Mouse (Mus musculus) kidney, embryonic 14.5 days (tissue): ENCODE results near the gene Rnf19b. TPM values are rescaled to one million over a fixed set of nuclear protein-coding genes. Genes with fewer than 3 reads are reported as not detected.

Source experiments
- ATAC-seq: fragments of 200-750 bp; cut with Nextera tagmentation; 2 replicates; pipeline ENCODE4 v1.8.0; 2017; ENCODE audit warnings: moderate number of reproducible peaks, mild to moderate bottlenecking, moderate TSS enrichment, moderate library complexity; ENCODE audit not compliant: low FRiP score, low TSS enrichment
- H3K27ac ChIP-seq: fragments of 300-500 bp; sonication (generic); 2 replicates; pipeline ENCODE4 v1.5.1; 2014; ENCODE audit warnings: low read depth, mild to moderate bottlenecking, low read length, moderate library complexity, mixed read lengths
- H3K27me3 ChIP-seq: fragments of 300-500 bp; sonication (generic); 2 replicates; pipeline ENCODE4 v1.6.1; 2014; ENCODE audit warnings: mild to moderate bottlenecking, low read length; ENCODE audit not compliant: control insufficient read depth, insufficient read depth
- H3K36me3 ChIP-seq: fragments of 300-500 bp; sonication (generic); 2 replicates; pipeline ENCODE4 v1.6.1; 2014; ENCODE audit warnings: low read length, mixed read lengths; ENCODE audit not compliant: control insufficient read depth, insufficient read depth
- H3K4me1 ChIP-seq: fragments of 300-500 bp; sonication (generic); 2 replicates; pipeline ENCODE4 v1.6.1; 2014; ENCODE audit warnings: low read length, mixed read lengths; ENCODE audit not compliant: control insufficient read depth, insufficient read depth
- H3K4me2 ChIP-seq: fragments of 300-500 bp; sonication (generic); replicated peaks from 2 replicates; pipeline ENCODE4 v1.6.1; 2014; ENCODE audit warnings: low read depth, mild to moderate bottlenecking, low read length
- H3K4me3 ChIP-seq: fragments of 300-500 bp; sonication (generic); 2 replicates; pipeline ENCODE4 v1.5.1; 2014; ENCODE audit warnings: mild to moderate bottlenecking, low read length
- H3K9ac ChIP-seq: fragments of 300-500 bp; sonication (generic); 2 replicates; pipeline ENCODE4 v1.6.1; 2014; ENCODE audit warnings: low read depth, mild to moderate bottlenecking, low read length, moderate library complexity
- H3K9me3 ChIP-seq: fragments of 300-500 bp; sonication (generic); 2 replicates; pipeline ENCODE4 v1.6.1; 2016; ENCODE audit warnings: low read length; ENCODE audit not compliant: control insufficient read depth
- WGBS: fragments of 180-500 bp; shearing (Covaris S2); extraction: QIAGEN DNeasy Blood & Tissue Kit; methylation state at CpG from one replicate; pipeline ENCODE4 v1.1.7; 2014; 5-methylcytosine and 5-hydroxymethylcytosine counted together
- polyA plus RNA-seq: library from polyadenylated mRNA; unstranded; fragments of >200 nt; fragmentation: Nextera tagmentation; extraction: Ambion mirVana; gene quantifications from 2 replicates; pipeline ENCODE4 v1.2.1, GENCODE M21; 2014

The Rnf19b gene
- polyA plus RNA-seq, 1 experiment from 2014 or later, result 7.6 TPM

DNA sequence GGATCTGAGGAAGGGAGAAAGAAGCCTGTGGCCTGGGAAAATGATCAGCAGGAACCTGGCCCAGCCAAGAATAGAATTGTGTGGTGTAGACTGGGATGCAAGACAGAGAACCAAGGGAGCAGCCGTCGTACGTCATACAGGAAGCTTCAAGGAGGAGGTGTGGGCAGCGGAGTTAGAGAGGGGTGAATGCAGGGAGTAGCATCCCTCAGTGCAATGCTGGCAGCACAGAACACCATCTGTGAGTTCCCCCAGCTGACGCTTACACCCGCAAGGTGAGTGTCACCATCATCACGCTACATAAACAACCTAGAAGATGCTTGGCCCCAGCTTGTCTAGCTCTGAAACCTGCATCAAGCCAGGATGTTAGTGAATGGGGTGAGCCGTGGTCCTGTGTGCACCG, 38.3 kb upstream of the Rnf19b start:
- H3K27me3 ChIP-seq, result no peaks in the 10 kb centered on the region
- H3K9ac ChIP-seq, result no peak overlapping the region
- H3K4me1 ChIP-seq, result peaks cover 8% of the 10 kb centered on the region
- H3K9me3 ChIP-seq, result no peaks in the 10 kb centered on the region
- ATAC-seq, result no peak
- H3K4me2 ChIP-seq, result no peak overlapping the region
- H3K36me3 ChIP-seq, result no peaks in the 10 kb centered on the region
- H3K27ac ChIP-seq, result no peak overlapping the region
- WGBS, result 62% methylated on average over 9 of the region's 9 CpGs
- no peak overlapping the region for H3K4me3 ChIP-seq

DNA sequence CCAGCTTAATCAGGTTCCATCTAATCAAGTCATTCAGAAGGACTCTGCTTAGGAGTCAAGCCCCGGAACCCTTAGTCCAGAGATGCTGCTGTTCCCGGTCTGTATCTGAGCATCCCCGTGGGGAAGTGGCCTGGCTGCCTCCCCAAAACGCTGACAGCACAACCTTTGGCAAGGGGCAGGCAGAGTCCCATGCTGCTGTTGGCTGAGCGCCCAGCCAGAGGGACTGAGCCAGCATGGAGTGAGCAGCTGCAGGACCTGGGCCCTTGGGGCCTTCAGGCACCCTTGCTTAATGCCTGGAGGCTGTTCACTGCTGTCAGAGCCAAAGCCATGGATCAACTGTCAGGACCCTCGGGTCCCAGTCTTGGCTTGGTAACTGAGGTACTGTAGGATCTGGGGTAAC, 37.6 kb upstream of the Rnf19b start:
- Histone ChIP-seq H3K9ac (no peak overlapping the region), H3K4me3 (no peak overlapping the region), H3K36me3 (no peaks in the 10 kb centered on the region), H3K4me1 (peaks cover 8% of the 10 kb centered on the region), H3K9me3 (no peaks in the 10 kb centered on the region), H3K4me2 (no peak overlapping the region), H3K27me3 (no peaks in the 10 kb centered on the region), H3K27ac (no peak overlapping the region)
- WGBS, result 59% methylated on average over 6 of the region's 6 CpGs
- no peak for ATAC-seq

DNA sequence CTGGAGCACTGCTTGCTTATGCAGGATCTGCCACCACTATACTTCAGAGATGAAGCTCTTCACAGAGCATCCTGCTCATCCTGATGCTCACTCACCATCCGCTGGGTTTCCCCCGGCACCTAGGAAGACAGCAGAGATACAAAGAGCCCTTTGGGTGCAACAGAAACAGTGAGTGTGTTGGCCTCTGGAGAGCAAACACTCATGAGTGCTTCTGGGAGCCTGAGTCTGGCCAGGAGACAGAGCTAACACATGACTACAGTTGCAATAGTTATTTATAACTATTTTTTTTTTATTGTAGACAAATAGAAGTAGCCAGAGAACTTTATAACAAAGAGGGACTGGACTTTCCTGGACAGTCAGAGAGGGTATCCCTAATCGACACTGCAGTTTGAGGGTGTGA, 36.6 kb upstream of the Rnf19b start:
- 93% methylated on average over 3 of the region's 3 CpGs for WGBS
- Histone ChIP-seq H3K27me3 (no peaks in the 10 kb centered on the region), H3K4me1 (peaks cover 8% of the 10 kb centered on the region), H3K9me3 (no peaks in the 10 kb centered on the region), H3K9ac (no peak overlapping the region), H3K4me2 (no peak overlapping the region), H3K4me3 (no peak overlapping the region), H3K36me3 (no peaks in the 10 kb centered on the region), H3K27ac (no peak overlapping the region)
- no peak for ATAC-seq

DNA sequence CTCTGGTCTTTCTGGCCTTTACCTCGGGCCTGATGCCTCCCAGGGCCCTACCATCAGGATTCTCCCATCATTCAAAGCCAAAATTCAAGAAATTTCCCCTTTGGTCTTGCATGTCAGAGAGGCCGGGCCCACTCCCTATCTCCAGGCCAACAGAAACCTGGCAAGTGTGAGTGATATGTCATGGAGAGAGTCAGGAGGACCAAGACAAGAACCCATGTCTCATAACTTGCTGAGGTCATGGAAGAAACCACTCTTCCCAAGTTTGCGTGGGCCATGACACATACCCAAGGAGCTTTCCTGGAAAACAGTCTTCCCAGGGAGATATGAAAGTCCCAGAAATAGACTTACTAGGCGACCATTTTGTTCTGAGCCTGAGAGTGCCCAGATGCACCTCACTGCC, 36.2 kb upstream of the Rnf19b start:
- Histone ChIP-seq H3K4me2 (no peak overlapping the region), H3K36me3 (no peaks in the 10 kb centered on the region), H3K9me3 (no peaks in the 10 kb centered on the region), H3K27ac (no peak overlapping the region), H3K27me3 (no peaks in the 10 kb centered on the region), H3K4me3 (no peak overlapping the region), H3K9ac (no peak overlapping the region), H3K4me1 (peaks cover 8% of the 10 kb centered on the region)
- no peak for ATAC-seq
- WGBS, result 77% methylated on average over 4 of the region's 4 CpGs

DNA sequence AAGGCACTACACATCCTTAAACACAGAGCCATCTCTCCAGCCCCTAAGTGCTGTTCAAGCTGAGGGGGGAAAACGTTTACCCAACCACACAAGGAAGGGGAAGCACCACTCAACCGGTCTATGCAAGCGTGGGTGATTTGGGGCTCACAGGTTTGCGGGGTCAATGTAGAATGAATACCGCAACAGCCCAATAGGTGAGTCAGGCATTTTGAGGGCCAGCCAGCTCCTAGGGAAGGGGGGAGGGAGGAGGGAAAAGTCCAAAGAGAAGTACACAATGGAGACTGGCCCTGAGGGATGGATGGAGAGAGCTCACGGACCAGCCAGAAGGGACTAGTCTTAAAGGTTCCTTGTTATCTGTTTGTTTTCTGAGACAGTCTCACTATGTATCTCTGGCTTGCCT, 34.2 kb upstream of the Rnf19b start:
- no peak overlapping the region for H3K27ac ChIP-seq
- peaks cover 8% of the 10 kb centered on the region for H3K4me1 ChIP-seq
- H3K36me3 ChIP-seq, result no peaks in the 10 kb centered on the region
- WGBS, result 82% methylated on average over 6 of the region's 6 CpGs
- no peak overlapping the region for H3K9ac ChIP-seq
- ATAC-seq, result no peak
- H3K27me3 ChIP-seq, result no peaks in the 10 kb centered on the region
- no peaks in the 10 kb centered on the region for H3K9me3 ChIP-seq
- no peak overlapping the region for H3K4me2 ChIP-seq
- H3K4me3 ChIP-seq, result no peak overlapping the region

DNA sequence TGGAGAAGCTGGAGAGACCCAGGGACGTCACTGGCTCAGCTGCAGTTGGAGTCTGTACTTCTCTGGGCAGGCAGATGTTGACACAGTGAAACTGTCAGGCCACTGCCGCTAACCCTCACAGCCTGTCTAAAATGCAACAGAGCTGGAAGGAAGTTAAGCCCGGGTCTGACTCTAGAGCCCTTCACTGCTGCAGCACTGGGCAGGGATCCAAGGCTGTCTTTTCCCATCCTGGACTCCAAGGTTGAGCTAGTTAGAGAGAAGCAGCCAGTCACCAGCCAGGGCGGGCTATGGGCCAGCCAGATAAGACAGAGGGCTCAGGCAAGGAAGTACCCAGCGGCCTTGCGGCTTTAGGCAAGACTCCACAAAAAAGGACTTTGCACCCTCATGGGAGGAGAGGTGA, 33.3 kb upstream of the Rnf19b start:
- Histone ChIP-seq H3K9ac (no peak overlapping the region), H3K36me3 (no peaks in the 10 kb centered on the region), H3K9me3 (no peaks in the 10 kb centered on the region), H3K27me3 (no peaks in the 10 kb centered on the region), H3K4me3 (no peak overlapping the region), H3K4me2 (no peak overlapping the region), H3K27ac (no peak overlapping the region), H3K4me1 (peaks cover 8% of the 10 kb centered on the region)
- WGBS, result 56% methylated on average over 6 of the region's 6 CpGs
- ATAC-seq, result 0 out of 2 replicates have a peak, but pooled peaks have one; percentile 35

DNA sequence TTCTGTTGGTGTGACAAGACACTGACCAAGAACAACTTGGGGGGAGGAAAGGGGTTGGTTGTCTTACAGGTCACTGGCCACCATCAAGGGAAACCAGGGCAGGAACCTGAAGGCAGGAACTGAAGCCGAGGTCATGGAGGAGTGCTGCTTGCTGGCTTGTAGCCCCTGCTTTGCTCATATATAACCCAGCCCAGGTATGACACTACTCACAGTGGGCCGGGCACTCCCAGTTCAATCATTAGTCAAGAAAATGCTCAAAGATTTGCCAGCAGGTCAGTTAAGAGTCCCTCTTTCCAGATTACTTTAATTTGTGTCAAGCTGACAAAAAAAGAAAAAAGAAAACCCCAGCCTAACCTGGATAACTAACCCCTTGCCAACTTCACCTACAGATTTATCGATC, 32.4 kb upstream of the Rnf19b start:
- H3K9me3 ChIP-seq, result no peaks in the 10 kb centered on the region
- H3K4me3 ChIP-seq, result no peak overlapping the region
- no peak overlapping the region for H3K4me2 ChIP-seq
- H3K27me3 ChIP-seq, result no peaks in the 10 kb centered on the region
- H3K4me1 ChIP-seq, result no peaks in the 10 kb centered on the region
- ATAC-seq, result no peak
- H3K36me3 ChIP-seq, result no peaks in the 10 kb centered on the region
- H3K9ac ChIP-seq, result no peak overlapping the region; the same call in 1 of the 2 replicates
- 91% methylated on average over 3 of the region's 3 CpGs for WGBS
- H3K27ac ChIP-seq, result no peak overlapping the region

DNA sequence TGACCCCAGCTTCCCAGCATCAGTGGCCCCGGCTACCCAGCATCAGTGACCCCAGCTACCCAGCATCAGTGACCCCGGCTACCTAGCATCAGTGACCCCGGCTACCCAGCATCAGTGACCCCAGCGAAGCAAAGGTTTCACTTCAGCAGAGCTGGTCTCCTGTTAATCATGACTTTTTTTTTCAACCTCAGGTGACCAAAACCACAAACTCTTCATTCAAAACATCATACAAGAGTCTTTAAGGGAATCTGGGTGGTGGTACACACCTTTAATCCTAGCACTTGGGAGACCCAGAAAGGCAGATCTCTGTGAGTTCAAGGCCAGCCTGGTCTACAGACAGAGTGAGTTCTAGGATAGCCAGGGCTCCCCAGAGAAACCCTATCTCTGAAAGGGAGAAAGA, 27.3 kb upstream of the Rnf19b start:
- no peak for ATAC-seq
- no peak overlapping the region for H3K27ac ChIP-seq
- no peaks in the 10 kb centered on the region for H3K36me3 ChIP-seq
- peaks cover 17% of the 10 kb centered on the region for H3K4me1 ChIP-seq
- no peak overlapping the region for H3K4me3 ChIP-seq
- H3K27me3 ChIP-seq, result no peaks in the 10 kb centered on the region
- H3K9me3 ChIP-seq, result no peaks in the 10 kb centered on the region
- no peak overlapping the region for H3K9ac ChIP-seq
- 90% methylated on average over 4 of the region's 4 CpGs for WGBS
- no peak overlapping the region for H3K4me2 ChIP-seq

DNA sequence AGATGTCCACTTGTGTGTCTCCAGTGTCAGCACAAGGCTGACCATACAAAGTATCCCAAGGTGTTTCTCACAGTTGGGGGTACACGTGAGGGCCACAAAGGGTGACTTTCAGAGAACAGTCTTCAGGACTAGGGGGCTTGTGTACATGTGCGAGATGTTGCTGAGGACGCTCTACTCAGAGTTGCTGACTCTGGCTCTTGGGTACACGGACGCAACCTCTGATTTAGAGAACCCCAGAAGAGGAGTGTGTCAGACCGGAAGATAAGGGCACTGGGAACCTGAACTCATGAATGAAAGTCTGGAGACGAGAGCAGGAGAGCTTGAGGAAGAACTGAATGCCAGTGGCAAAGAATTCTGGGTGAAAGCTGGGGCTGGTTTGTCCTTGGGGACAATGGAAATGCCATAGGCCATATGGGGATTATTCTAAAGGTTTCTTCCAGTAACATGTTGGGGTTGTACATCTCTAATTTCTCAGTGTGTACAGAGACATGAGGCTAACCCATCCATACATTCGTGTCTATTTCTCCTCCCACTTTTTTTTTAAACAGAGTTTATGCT, 26.6 kb upstream of the Rnf19b start:
- 84% methylated on average over 8 of the region's 8 CpGs for WGBS
- ATAC-seq, result no peak
- H3K9ac ChIP-seq, result no peak overlapping the region
- H3K9me3 ChIP-seq, result no peaks in the 10 kb centered on the region
- H3K27me3 ChIP-seq, result no peaks in the 10 kb centered on the region
- H3K4me2 ChIP-seq, result no peak overlapping the region
- H3K4me3 ChIP-seq, result no peak overlapping the region
- H3K36me3 ChIP-seq, result no peaks in the 10 kb centered on the region
- peaks cover 17% of the 10 kb centered on the region for H3K4me1 ChIP-seq
- no peak overlapping the region for H3K27ac ChIP-seq
